Mouse (Mus musculus) T-helper 1 cell (primary cell): ENCODE measurements around the gene Gimap5.

ENCODE experiments used
- in situ Hi-C: fragments of 300-600 bp; cut with MboI, MseI; formaldehyde crosslinking; loops from one replicate; pipeline ENCODE4 v1.15.1; 2025; ENCODE audit warnings: high pct_unique_total_duplicates

Gene Gimap5

GRCm38 (mm10) chr6:48738961-48739779 lies 6.8 kb upstream of the Gimap5 start, which contains the start of gene Gimap1:
Gene Gimap1, plus strand, starts transcription at chr6:48739054.
- in situ Hi-C loops, result no loop called here

- in situ Hi-C loops, result loop anchor here (5.0 kb wide), 1 partner anchor 92 kb away; the partner anchor contains the start of gene Gimap8
These were observed 6.3 kb upstream of the Gimap5 start for GRCm38 (mm10) chr6:48739780-48740055.

- in situ Hi-C loops, result loop anchor here (5.0 kb wide), 1 partner anchor 93 kb away; the partner anchor contains the start of gene Gimap8
These were observed 5.4 kb upstream of the Gimap5 start for GRCm38 (mm10) chr6:48740501-48741169.

GRCm38 (mm10) chr6:48741273-48741672 lies 4.7 kb upstream of the Gimap5 start:
- in situ Hi-C loops, result loop anchor here (5.0 kb wide), 1 partner anchor 94 kb away; the partner anchor contains the start of gene Gimap8

- in situ Hi-C loops, result loop anchor here (5.0 kb wide), 1 partner anchor 94 kb away; the partner anchor contains the start of gene Gimap8
These were observed 4.2 kb upstream of the Gimap5 start for GRCm38 (mm10) chr6:48741711-48742206.

- in situ Hi-C loops, result loop anchor here (5.0 kb wide), 1 partner anchor 95 kb away; the partner anchor contains the start of gene Gimap8
These were observed 3.3 kb upstream of the Gimap5 start for GRCm38 (mm10) chr6:48742422-48743351.

- in situ Hi-C loops, result no loop called here
These were observed 507 bp upstream of the Gimap5 start for GRCm38 (mm10) chr6:48745490-48745889.

GRCm38 (mm10) chr6:48747091-48747966 lies 1.3 kb downstream of the Gimap5 start:
- in situ Hi-C loops, result no loop called here

- in situ Hi-C loops, result no loop called here
These were observed 17.7 kb downstream of the Gimap5 start for GRCm38 (mm10) chr6:48763567-48764270.

- in situ Hi-C loops, result no loop called here
These were observed 18.5 kb downstream of the Gimap5 start for GRCm38 (mm10) chr6:48764496-48764895.

GRCm38 (mm10) chr6:48768178-48768869 lies 22.3 kb downstream of the Gimap5 start:
- in situ Hi-C loops, result no loop called here

GRCm38 (mm10) chr6:48768933-48769332 lies 22.9 kb downstream of the Gimap5 start:
- in situ Hi-C loops, result no loop called here

GRCm38 (mm10) chr6:48770696-48771095 lies 24.7 kb downstream of the Gimap5 start, which contains the start of gene Gimap3:
Gene Gimap3, minus strand, starts transcription at chr6:48770851.
- in situ Hi-C loops, result loop anchor here (5.0 kb wide), 2 partner anchors 123 to 593 kb away; partner anchors contain the start of gene Gimap8

- in situ Hi-C loops, result loop anchor here (5.0 kb wide), 2 partner anchors 125 to 595 kb away; partner anchors contain the start of gene Gimap8
These were observed 26.0 kb downstream of the Gimap5 start for GRCm38 (mm10) chr6:48772030-48772429.

GRCm38 (mm10) chr6:48784406-48784805 lies 38.4 kb downstream of the Gimap5 start:
- in situ Hi-C loops, result no loop called here

GRCm38 (mm10) chr6:48785189-48785588 lies 39.2 kb downstream of the Gimap5 start:
- in situ Hi-C loops, result no loop called here

- in situ Hi-C loops, result no loop called here
These were observed 39.6 kb downstream of the Gimap5 start for GRCm38 (mm10) chr6:48785601-48786000.

GRCm38 (mm10) chr6:48787867-48788266 lies 41.9 kb downstream of the Gimap5 start:
- in situ Hi-C loops, result no loop called here

GRCm38 (mm10) chr6:48801897-48802296 lies 55.9 kb downstream of the Gimap5 start:
- in situ Hi-C loops, result no loop called here
